Mouse (Mus musculus): ENCODE results near the gene Olfr1247. TPM values are rescaled to one million over a fixed set of nuclear protein-coding genes. Genes with fewer than 3 reads are reported as not detected.
"Not testable (repeated sequence)": the region's sequence is repeated elsewhere in the genome, so short reads cannot be mapped to it uniquely, and the experiment has no call there.

Gene Olfr1247
- not detected in 2 replicates for polyA plus RNA-seq (2015; fragmentation: Nextera tagmentation; extraction: Ambion mirVana)

GRCm38 (mm10) chr2:89614030-89614429, at the start of gene Olfr1247:
TSS of gene Olfr1247 (minus strand) at chr2:89614130.
- ATAC-seq: no peak
- 88% methylated on average over 2 of the region's 2 CpGs for WGBS
- Histone ChIP-seq H3K4me1 (ENCODE audit: insufficient read depth, low read depth, low read length) (no peaks in the 10 kb centered on the region), H3K36me3 (ENCODE audit: insufficient read depth, low read length) (no peaks in the 10 kb centered on the region), H3K4me2 (replicated peaks; ENCODE audit: low read depth, low read length) (no peak within 1 kb of the TSS), H3K27me3 (replicated peaks; ENCODE audit: insufficient read depth, low read length) (no peaks in the 10 kb centered on the region), H3K4me3 (ENCODE audit: low read depth, low read length) (no peak within 1 kb of the TSS), H3K9me3 (ENCODE audit: low read length) (no peaks in the 10 kb centered on the region), H3K27ac (ENCODE audit: low read length) (no peak within 1 kb of the TSS), H3K9ac (replicated peaks; ENCODE audit: low read depth) (no peak within 1 kb of the TSS)
- no peak for DNase-seq (ENCODE audit: low spot score)
- TF ChIP-seq CTCF (IDR thresholded peaks at IDR 0.05): no peak
- no peak for TF ChIP-seq EP300 (IDR thresholded peaks at IDR 0.05)

GRCm38 (mm10) chr2:89661367-89661766, 47.4 kb upstream of the Olfr1247 start, which contains the start of gene Olfr1250:
TSS of gene Olfr1250 (minus strand) at chr2:89661467.
- ATAC-seq (no peak), DNase-seq (ENCODE audit: low spot score) (no peak)
- no peak within 1 kb of the TSS for H3K9ac ChIP-seq (replicated peaks; ENCODE audit: low read depth)
- H3K4me2 ChIP-seq (replicated peaks; ENCODE audit: low read depth, low read length): no peak within 1 kb of the TSS
- H3K27me3 ChIP-seq (replicated peaks; ENCODE audit: insufficient read depth, low read length): no peaks in the 10 kb centered on the region
- H3K36me3 ChIP-seq (ENCODE audit: insufficient read depth, low read length): no peaks in the 10 kb centered on the region
- H3K9me3 ChIP-seq (ENCODE audit: low read length): no peaks in the 10 kb centered on the region
- H3K4me3 ChIP-seq (ENCODE audit: low read depth, low read length): no peak within 1 kb of the TSS
- TF ChIP-seq EP300 (IDR thresholded peaks at IDR 0.05) (no peak), CTCF (IDR thresholded peaks at IDR 0.05) (no peak)
- no peaks in the 10 kb centered on the region for H3K4me1 ChIP-seq (ENCODE audit: insufficient read depth, low read depth, low read length)
- no peak within 1 kb of the TSS for H3K27ac ChIP-seq (ENCODE audit: low read length)

- Histone ChIP-seq H3K9me3 (ENCODE audit: low read length) (no peaks in the 10 kb centered on the region), H3K27me3 (replicated peaks; ENCODE audit: insufficient read depth, low read length) (no peaks in the 10 kb centered on the region), H3K27ac (ENCODE audit: low read length) (no peak within 1 kb of the TSS), H3K4me2 (replicated peaks; ENCODE audit: low read depth, low read length) (no peak within 1 kb of the TSS), H3K4me3 (ENCODE audit: low read depth, low read length) (no peak within 1 kb of the TSS), H3K4me1 (ENCODE audit: insufficient read depth, low read depth, low read length) (no peaks in the 10 kb centered on the region), H3K9ac (replicated peaks; ENCODE audit: low read depth) (no peak within 1 kb of the TSS), H3K36me3 (ENCODE audit: insufficient read depth, low read length) (no peaks in the 10 kb centered on the region)
- no peak for TF ChIP-seq EP300 (IDR thresholded peaks at IDR 0.05)
- no peak for TF ChIP-seq CTCF (IDR thresholded peaks at IDR 0.05)
- no peak for DNase-seq (ENCODE audit: low spot score)
- ATAC-seq: no peak
- WGBS: 85% methylated on average over 2 of the region's 2 CpGs
Observed at GRCm38 (mm10) chr2:89634883-89635282, 21.0 kb upstream of the Olfr1247 start, which contains the start of gene Olfr1249. TSS of gene Olfr1249 (minus strand) at chr2:89634983.

GRCm38 (mm10) chr2:89618145-89618544, 4.2 kb upstream of the Olfr1247 start, which contains the start of gene Olfr1248:
TSS of gene Olfr1248 (minus strand) at chr2:89618245.
- ATAC-seq; H3K9me3 ChIP-seq (ENCODE audit: low read length); H3K4me2 ChIP-seq (replicated peaks; ENCODE audit: low read depth, low read length); H3K27me3 ChIP-seq (replicated peaks; ENCODE audit: insufficient read depth, low read length); H3K4me3 ChIP-seq (ENCODE audit: low read depth, low read length); DNase-seq (ENCODE audit: low spot score); H3K27ac ChIP-seq (ENCODE audit: low read length); H3K4me1 ChIP-seq (ENCODE audit: insufficient read depth, low read depth, low read length); H3K9ac ChIP-seq (replicated peaks; ENCODE audit: low read depth); H3K36me3 ChIP-seq (ENCODE audit: insufficient read depth, low read length): not testable (repeated sequence)
- WGBS: 91% methylated on average over 1 of the region's 1 CpGs

GRCm38 (mm10) chr2:89593057-89593456, 20.9 kb downstream of the Olfr1247 start, which contains the start of gene Olfr1246:
TSS of gene Olfr1246 (minus strand) at chr2:89593157.
- 70% methylated on average over 2 of the region's 2 CpGs for WGBS
- H3K4me2 ChIP-seq (replicated peaks; ENCODE audit: low read depth, low read length): no peak within 1 kb of the TSS
- DNase-seq (ENCODE audit: low spot score) (no peak), ATAC-seq (no peak)
- H3K4me1 ChIP-seq (ENCODE audit: insufficient read depth, low read depth, low read length): no peaks in the 10 kb centered on the region
- H3K4me3 ChIP-seq (ENCODE audit: low read depth, low read length): no peak within 1 kb of the TSS
- no peak within 1 kb of the TSS for H3K9ac ChIP-seq (replicated peaks; ENCODE audit: low read depth)
- H3K9me3 ChIP-seq (ENCODE audit: low read length): no peaks in the 10 kb centered on the region
- no peaks in the 10 kb centered on the region for H3K27me3 ChIP-seq (replicated peaks; ENCODE audit: insufficient read depth, low read length)
- H3K27ac ChIP-seq (ENCODE audit: low read length): no peak within 1 kb of the TSS
- no peaks in the 10 kb centered on the region for H3K36me3 ChIP-seq (ENCODE audit: insufficient read depth, low read length)
- TF ChIP-seq CTCF (IDR thresholded peaks at IDR 0.05) (no peak), EP300 (IDR thresholded peaks at IDR 0.05) (no peak)

- TF ChIP-seq CTCF (IDR thresholded peaks at IDR 0.05) (no peak), EP300 (IDR thresholded peaks at IDR 0.05) (no peak)
- 67% methylated on average over 1 of the region's 1 CpGs for WGBS
- Histone ChIP-seq H3K27ac (ENCODE audit: low read length) (no peak within 1 kb of the TSS), H3K9ac (replicated peaks; ENCODE audit: low read depth) (no peak within 1 kb of the TSS), H3K36me3 (ENCODE audit: insufficient read depth, low read length) (no peaks in the 10 kb centered on the region), H3K4me2 (replicated peaks; ENCODE audit: low read depth, low read length) (no peak within 1 kb of the TSS), H3K9me3 (ENCODE audit: low read length) (no peaks in the 10 kb centered on the region), H3K27me3 (replicated peaks; ENCODE audit: insufficient read depth, low read length) (no peaks in the 10 kb centered on the region), H3K4me1 (ENCODE audit: insufficient read depth, low read depth, low read length) (no peaks in the 10 kb centered on the region), H3K4me3 (ENCODE audit: low read depth, low read length) (no peak within 1 kb of the TSS)
- DNase-seq (ENCODE audit: low spot score) (no peak), ATAC-seq (no peak)
Observed at GRCm38 (mm10) chr2:89578347-89578746, 35.6 kb downstream of the Olfr1247 start, which contains the start of gene Olfr1245. TSS of gene Olfr1245 (minus strand) at chr2:89578447.

- H3K4me2 ChIP-seq (replicated peaks; ENCODE audit: low read depth, low read length); H3K27ac ChIP-seq (ENCODE audit: low read length); DNase-seq (ENCODE audit: low spot score); H3K4me3 ChIP-seq (ENCODE audit: low read depth, low read length); H3K9me3 ChIP-seq (ENCODE audit: low read length); ATAC-seq; H3K4me1 ChIP-seq (ENCODE audit: insufficient read depth, low read depth, low read length); H3K9ac ChIP-seq (replicated peaks; ENCODE audit: low read depth); H3K27me3 ChIP-seq (replicated peaks; ENCODE audit: insufficient read depth, low read length); H3K36me3 ChIP-seq (ENCODE audit: insufficient read depth, low read length): not testable (repeated sequence)
- 51% methylated on average over 2 of the region's 2 CpGs for WGBS
Observed at GRCm38 (mm10) chr2:89562706-89563105, 51.2 kb downstream of the Olfr1247 start.

Other genes starting within 250 kb of the Olfr1247 start
- gene Olfr1234, start 249.3 kb downstream of the Olfr1247 start, polyA plus RNA-seq (2015; fragmentation: Nextera tagmentation; extraction: Ambion mirVana): not detected in 2 replicates
- gene Olfr1238, start 204.5 kb downstream of the Olfr1247 start, polyA plus RNA-seq (2015; fragmentation: Nextera tagmentation; extraction: Ambion mirVana): not detected in 2 replicates
- not detected in 2 replicates for gene Olfr1239, start 193.7 kb downstream of the Olfr1247 start, polyA plus RNA-seq (2015; fragmentation: Nextera tagmentation; extraction: Ambion mirVana)
- gene Olfr1240, start 171.1 kb downstream of the Olfr1247 start, polyA plus RNA-seq (2015; fragmentation: Nextera tagmentation; extraction: Ambion mirVana): not detected in 2 replicates
- gene Olfr1241, start 127.0 kb downstream of the Olfr1247 start, polyA plus RNA-seq (2015; fragmentation: Nextera tagmentation; extraction: Ambion mirVana): not detected in 2 replicates
- gene Olfr1242, start 115.8 kb downstream of the Olfr1247 start, polyA plus RNA-seq (2015; fragmentation: Nextera tagmentation; extraction: Ambion mirVana): not detected in 2 replicates
- gene Olfr1243, start 82.6 kb downstream of the Olfr1247 start, polyA plus RNA-seq (2015; fragmentation: Nextera tagmentation; extraction: Ambion mirVana): not detected in 2 replicates
- gene Olfr1245, start 35.7 kb downstream of the Olfr1247 start, polyA plus RNA-seq (2015; fragmentation: Nextera tagmentation; extraction: Ambion mirVana): not detected in 2 replicates
- not detected in 2 replicates for gene Olfr1246, start 21.0 kb downstream of the Olfr1247 start, polyA plus RNA-seq (2015; fragmentation: Nextera tagmentation; extraction: Ambion mirVana)
- not detected in 2 replicates for gene Olfr1248, start 4.1 kb upstream of the Olfr1247 start, polyA plus RNA-seq (2015; fragmentation: Nextera tagmentation; extraction: Ambion mirVana)
- gene Olfr1249, start 20.9 kb upstream of the Olfr1247 start, polyA plus RNA-seq (2015; fragmentation: Nextera tagmentation; extraction: Ambion mirVana): not detected in 2 replicates
- not detected in 2 replicates for gene Olfr1250, start 47.3 kb upstream of the Olfr1247 start, polyA plus RNA-seq (2015; fragmentation: Nextera tagmentation; extraction: Ambion mirVana)
- not detected in 2 replicates for gene Olfr1251, start 57.8 kb upstream of the Olfr1247 start, polyA plus RNA-seq (2015; fragmentation: Nextera tagmentation; extraction: Ambion mirVana)
- not detected in 2 replicates for gene Olfr1252, start 110.9 kb upstream of the Olfr1247 start, polyA plus RNA-seq (2015; fragmentation: Nextera tagmentation; extraction: Ambion mirVana)
- gene Olfr1253, start 143.0 kb upstream of the Olfr1247 start, polyA plus RNA-seq (2015; fragmentation: Nextera tagmentation; extraction: Ambion mirVana): not detected in 2 replicates
- not detected in 2 replicates for gene Olfr1254, start 179.5 kb upstream of the Olfr1247 start, polyA plus RNA-seq (2015; fragmentation: Nextera tagmentation; extraction: Ambion mirVana)
- gene Olfr1255, start 197.9 kb upstream of the Olfr1247 start, polyA plus RNA-seq (2015; fragmentation: Nextera tagmentation; extraction: Ambion mirVana): not detected in 2 replicates
- not detected in 2 replicates for gene Olfr1256, start 227.4 kb upstream of the Olfr1247 start, polyA plus RNA-seq (2015; fragmentation: Nextera tagmentation; extraction: Ambion mirVana)
- not detected in 2 replicates for gene Olfr48, start 234.1 kb upstream of the Olfr1247 start, polyA plus RNA-seq (2015; fragmentation: Nextera tagmentation; extraction: Ambion mirVana)